Mouse (Mus musculus): ENCODE data around the gene Hmgcr.

GRCm38 (mm10) chr13:96604242-96604641, 66.5 kb downstream of the Hmgcr start:
- no peak for TF ChIP-seq CTCF (IDR thresholded peaks at IDR 0.05; ENCODE audit: low read depth)
- no peak for TF ChIP-seq EP300 (IDR thresholded peaks at IDR 0.05; ENCODE audit: low read depth)

All from liver, postnatal 0 days (tissue).